In genomic region chr6:3512611-3513010, GRCm38 (mm10) we compare ENCODE assay signal across 8 mouse cellular contexts. TPM values are rescaled to one million over a fixed set of nuclear protein-coding genes. Genes with fewer than 3 reads are reported as not detected.
DNase-seq lines count a peak whose midpoint lies in the region; ATAC-seq lines count a peak whose summit lies in the region.

No protein-coding gene starts in this region.

- no peaks in the 10 kb centered on the region for H3K27me3 ChIP-seq in hindbrain, embryonic 10.5 days (ENCODE audit: insufficient read depth, poor library complexity, severe bottlenecking)
- H3K27me3 ChIP-seq in midbrain, embryonic 12.5 days, result no peaks in the 10 kb centered on the region

- H3K9me3 ChIP-seq in hindbrain, embryonic 10.5 days, result no peaks in the 10 kb centered on the region
- H3K9me3 ChIP-seq in midbrain, embryonic 12.5 days, result no peaks in the 10 kb centered on the region

- ATAC-seq in midbrain, embryonic 12.5 days (ENCODE audit: low FRiP score, low read depth), result peak; percentile 67

- 0 out of 2 replicates have a peak overlapping the region, but pooled peaks have one; percentile 54 for H3K27ac ChIP-seq in hindbrain, embryonic 10.5 days
- H3K27ac ChIP-seq in midbrain, embryonic 12.5 days (replicated peaks), result peak overlapping the region; percentile 43

- peak; percentile 24 for DNase-seq in embryo, embryonic 10 days (ENCODE audit: low spot score)
- DNase-seq in embryo, embryonic 10.5 days (ENCODE audit: low spot score), result no peak
- DNase-seq in cerebellum, adult 9-10 months, result peak; percentile 63
- peak; percentile 14 for DNase-seq in hindbrain, embryonic 10.5 days (ENCODE audit: low spot score)
- DNase-seq in spleen, postnatal 10 days (ENCODE audit: low spot score in 2 of 2), result no peak
- DNase-seq in urinary bladder, postnatal 36 days (ENCODE audit: low spot score in 2 of 2), result no peak
- no peak for DNase-seq in adrenal gland, postnatal 25 days

- no peak overlapping the region for H3K4me2 ChIP-seq in midbrain, embryonic 12.5 days (replicated peaks)

- 53% methylated on average over 3 of the region's 3 CpGs for WGBS in hindbrain, embryonic 10.5 days
- WGBS in midbrain, embryonic 12.5 days, result 29% methylated on average over 3 of the region's 3 CpGs

- peaks cover 4% of the 10 kb centered on the region; the same call in 1 of the 2 replicates for H3K36me3 ChIP-seq in hindbrain, embryonic 10.5 days
- no peaks in the 10 kb centered on the region for H3K36me3 ChIP-seq in midbrain, embryonic 12.5 days

- no peak overlapping the region for H3K4me3 ChIP-seq in hindbrain, embryonic 10.5 days
- H3K4me3 ChIP-seq in midbrain, embryonic 12.5 days, result no peak overlapping the region

- H3K4me1 ChIP-seq in hindbrain, embryonic 10.5 days (replicated peaks), result peaks cover 15% of the 10 kb centered on the region
- peaks cover 20% of the 10 kb centered on the region for H3K4me1 ChIP-seq in midbrain, embryonic 12.5 days

- H3K9ac ChIP-seq in midbrain, embryonic 12.5 days (replicated peaks), result peak overlapping the region; percentile 25

RNA-seq across cellular contexts. Expression of gene Vps50, which starts 14.4 kb away (rescaled TPM):
- polyA plus RNA-seq in hindbrain, embryonic 10.5 days (2016; fragmentation: Nextera tagmentation; extraction: Ambion mirVana), result 36.1 and 37.0 TPM in 2 replicates
- polyA plus RNA-seq in midbrain, embryonic 12.5 days (2016; fragmentation: Nextera tagmentation; extraction: Ambion mirVana), result 41.9 and 46.9 TPM in 2 replicates
- total RNA-seq in adrenal gland, postnatal 25 days (2021), result 23.5 and 23.8 TPM in 2 replicates

RNA-seq across cellular contexts. Expression of gene Hepacam2, which starts 14.5 kb away (rescaled TPM):
- 0.37 and 1.5 TPM in 2 replicates for polyA plus RNA-seq in hindbrain, embryonic 10.5 days (2016; fragmentation: Nextera tagmentation; extraction: Ambion mirVana)
- 3.4 and 4.7 TPM in 2 replicates for polyA plus RNA-seq in midbrain, embryonic 12.5 days (2016; fragmentation: Nextera tagmentation; extraction: Ambion mirVana)
- total RNA-seq in adrenal gland, postnatal 25 days (2021), result 0.15 TPM in 1 of 2 replicates, not detected in the other

Comparison
In these comparisons a context has a peak if more than half of its experiments do, and no peak if none do; other contexts are left out.
1. DNase-seq: peak in embryo, embryonic 10 days (single experiment), cerebellum, adult 9-10 months (single experiment) and hindbrain, embryonic 10.5 days (single experiment); none in embryo, embryonic 10.5 days (single experiment), spleen, postnatal 10 days (0 of 2), urinary bladder, postnatal 36 days (0 of 2) and adrenal gland, postnatal 25 days (single experiment).